Mouse (Mus musculus): Measurements from ENCODE around the gene Cc2d1b. TPM values are rescaled to one million over a fixed set of nuclear protein-coding genes. Genes with fewer than 3 reads are reported as not detected.
A peak's percentile ranks its signal among the peaks of the same experiment; 100 is the strongest.

Cc2d1b gene
- 10 to 100 TPM; 23.9 to 30.1 TPM for total RNA-seq (2021)
- long read RNA-seq, experiment 1, transcript Cc2d1b-201 (25 exons, 3,303 nt), result major isoform, 8 of 19 reads
- long read RNA-seq, experiment 1, partial matches to known transcripts, result 5 of 19 reads
- long read RNA-seq, experiment 1, other reads (novel, unspliced or antisense), result 6 of 19 reads
- long read RNA-seq, experiment 2, transcript Cc2d1b-201 (25 exons, 3,303 nt), result major isoform, 7 of 14 reads
- long read RNA-seq, experiment 2, partial matches to known transcripts, result 0 of 14 reads
- long read RNA-seq, experiment 2, other reads (novel, unspliced or antisense), result 7 of 14 reads

GRCm38 (mm10) chr4:108619587-108620341 lies at the start of gene Cc2d1b:
Cc2d1b (plus strand) TSS chr4:108619940.
- peak; percentile 89 to 93 for DNase-seq (ENCODE audit: low spot score in 2 of 2)

DNA sequence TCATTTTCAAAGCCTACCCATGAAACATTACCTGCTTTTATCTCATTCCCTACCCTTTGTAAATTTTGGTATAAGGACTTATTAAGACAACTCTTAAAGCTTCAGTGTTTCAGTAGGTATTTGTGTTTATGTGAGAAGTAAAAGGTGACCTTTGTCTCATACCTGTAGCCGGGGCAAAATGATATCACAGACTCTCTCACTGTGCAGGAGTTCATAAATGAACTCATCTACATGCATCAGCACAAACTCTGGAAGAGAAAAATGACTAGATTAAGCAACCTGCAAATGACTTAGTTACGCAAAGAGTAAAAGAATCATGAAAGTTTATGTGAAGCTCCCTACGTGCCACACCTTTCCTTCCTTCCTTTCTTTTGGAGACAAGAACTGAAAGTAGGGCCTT lies 47.1 kb upstream of the Cc2d1b start:
- DNase-seq (ENCODE audit: low spot score in 2 of 2), result no peak

DNA sequence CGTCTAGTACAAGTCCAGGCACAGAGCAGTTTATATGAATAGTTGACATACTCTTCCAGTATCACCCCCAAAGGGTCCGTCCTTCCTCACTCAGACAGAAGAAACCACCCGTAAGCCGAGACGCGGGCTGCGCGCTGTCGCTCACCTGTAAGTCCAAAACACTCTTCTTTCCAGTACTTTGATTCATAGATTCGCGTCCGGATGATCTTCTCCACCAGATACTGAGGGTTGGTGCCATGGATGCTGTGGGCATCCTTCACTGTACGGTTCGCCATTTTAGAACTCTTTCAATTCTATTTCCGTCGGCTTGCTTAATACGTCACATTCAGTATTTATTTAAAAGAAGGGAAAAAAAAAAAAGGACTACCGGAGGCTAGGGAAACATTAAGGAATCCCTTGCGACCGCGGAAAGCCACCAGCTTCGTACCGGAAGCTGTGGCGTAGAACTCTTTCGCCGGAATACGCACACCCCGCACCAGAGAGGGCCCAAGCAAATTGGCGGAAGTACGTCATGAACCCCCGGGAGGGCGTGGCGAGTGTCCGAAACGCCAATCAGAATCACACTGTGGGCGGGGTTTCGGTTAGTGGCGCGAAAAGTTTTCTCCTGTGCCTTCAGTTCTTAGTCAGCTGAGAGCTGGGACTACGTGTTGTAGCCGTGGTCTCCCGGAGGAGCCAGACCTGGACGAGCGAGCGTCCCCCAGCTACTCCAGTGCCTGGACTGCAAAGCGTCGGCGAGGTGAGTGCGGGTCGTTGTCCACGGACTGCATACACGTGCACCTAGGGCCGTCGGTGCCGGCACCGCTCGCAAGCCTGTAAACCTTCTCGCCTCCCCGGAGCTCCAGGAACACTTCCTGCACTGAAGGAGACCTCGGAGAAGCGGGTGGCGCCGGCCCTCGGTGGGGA lies 40.6 kb upstream of the Cc2d1b start, which contains the start of the genes Prpf38a and Orc1:
Gene Prpf38a (minus strand): TSS at position 497 of the 903 bp plus-strand sequence.
Gene Orc1 (plus strand): TSS at position 584 of the 903 bp plus-strand sequence.
- peak; percentile 98 for DNase-seq (ENCODE audit: low spot score in 2 of 2)

- DNase-seq (ENCODE audit: low spot score in 2 of 2), result no peak
Observed at GRCm38 (mm10) chr4:108579743-108580411, 39.9 kb upstream of the Cc2d1b start.

DNA sequence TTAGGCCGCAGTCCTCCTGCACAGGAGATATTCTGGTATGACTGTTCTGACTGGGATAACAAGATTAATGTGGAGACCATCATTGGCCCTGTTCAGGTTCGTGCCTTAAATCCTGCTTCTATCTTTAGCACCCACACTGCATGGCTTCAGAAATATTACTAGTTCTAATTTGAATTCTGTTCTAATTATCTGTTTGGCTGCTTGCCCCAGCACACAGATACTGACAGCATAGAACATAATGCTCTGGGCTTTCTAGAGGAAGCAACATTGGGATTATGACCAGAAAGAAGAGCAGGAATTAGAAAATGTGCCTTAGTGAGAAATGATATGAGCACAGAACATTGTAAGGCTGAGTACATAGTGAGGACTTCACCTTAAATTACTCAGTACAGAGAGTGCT lies 26.4 kb upstream of the Cc2d1b start:
- no peak for DNase-seq (ENCODE audit: low spot score in 2 of 2)

GRCm38 (mm10) chr4:108595785-108596184 lies 24.0 kb upstream of the Cc2d1b start:
- no peak for DNase-seq (ENCODE audit: low spot score in 2 of 2)

DNA sequence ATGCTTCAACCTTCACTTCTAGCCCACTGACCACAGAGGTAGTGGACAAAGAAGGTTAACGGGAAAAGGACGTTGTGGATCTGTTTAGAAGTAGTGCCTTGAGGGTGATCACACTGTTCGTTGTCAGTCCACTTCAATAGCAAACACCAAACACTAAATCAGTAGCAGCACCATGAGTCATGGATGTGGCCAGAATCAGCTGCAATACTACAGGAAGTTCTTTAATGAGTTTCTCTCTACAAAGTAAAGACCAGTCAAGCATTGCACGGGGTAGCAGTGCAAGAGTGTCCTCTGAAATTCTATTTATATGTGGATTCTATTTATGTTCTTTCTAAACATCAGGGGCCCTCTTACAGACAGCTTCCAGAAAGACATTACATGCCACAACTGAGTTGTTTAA lies 21.4 kb upstream of the Cc2d1b start:
- no peak for DNase-seq (ENCODE audit: low spot score in 2 of 2)

GRCm38 (mm10) chr4:108601870-108602269 lies 17.9 kb upstream of the Cc2d1b start:
- DNase-seq (ENCODE audit: low spot score in 2 of 2), result no peak

GRCm38 (mm10) chr4:108608651-108609050 lies 11.1 kb upstream of the Cc2d1b start:
- DNase-seq (ENCODE audit: low spot score in 2 of 2), result no peak

DNA sequence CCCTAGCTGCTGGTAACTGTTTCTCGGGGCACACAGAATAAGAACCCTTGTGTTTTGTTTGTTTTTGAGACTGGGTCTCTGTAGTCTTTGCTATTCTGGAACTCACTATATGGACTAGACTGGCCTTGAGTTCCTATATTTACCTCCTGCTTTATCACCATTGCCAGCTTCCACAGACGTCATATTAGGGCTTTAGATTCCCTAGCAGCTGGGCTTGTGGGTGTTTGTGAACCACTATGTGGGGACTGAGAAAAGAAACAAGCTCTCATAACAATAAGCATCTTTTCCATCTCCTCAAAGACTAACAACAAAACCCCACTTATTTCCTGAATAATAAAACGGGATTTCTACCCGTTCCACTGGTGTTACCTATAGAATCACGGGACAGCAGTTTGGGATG lies 8.8 kb upstream of the Cc2d1b start:
- no peak for DNase-seq (ENCODE audit: low spot score in 2 of 2)

DNA sequence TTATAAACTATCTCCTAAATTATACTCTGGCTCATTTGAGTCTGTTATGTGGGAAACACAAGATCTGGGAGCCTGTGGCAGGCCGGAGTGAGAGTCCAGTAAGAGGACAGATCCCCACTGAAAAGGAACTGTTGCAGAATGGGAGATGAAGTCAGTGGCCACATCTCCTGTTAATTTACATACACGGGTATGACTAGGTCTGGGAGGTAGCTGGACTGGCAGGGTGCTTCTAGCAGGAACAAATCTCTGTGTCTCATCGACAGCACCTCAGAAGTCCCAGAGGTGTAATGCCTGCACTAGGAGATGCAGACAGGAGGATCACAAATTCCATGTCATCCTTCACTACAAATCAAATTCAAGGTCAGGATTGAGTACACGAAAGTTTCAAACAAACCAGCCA lies 1.2 kb upstream of the Cc2d1b start:
- no peak for DNase-seq (ENCODE audit: low spot score in 2 of 2)

DNA sequence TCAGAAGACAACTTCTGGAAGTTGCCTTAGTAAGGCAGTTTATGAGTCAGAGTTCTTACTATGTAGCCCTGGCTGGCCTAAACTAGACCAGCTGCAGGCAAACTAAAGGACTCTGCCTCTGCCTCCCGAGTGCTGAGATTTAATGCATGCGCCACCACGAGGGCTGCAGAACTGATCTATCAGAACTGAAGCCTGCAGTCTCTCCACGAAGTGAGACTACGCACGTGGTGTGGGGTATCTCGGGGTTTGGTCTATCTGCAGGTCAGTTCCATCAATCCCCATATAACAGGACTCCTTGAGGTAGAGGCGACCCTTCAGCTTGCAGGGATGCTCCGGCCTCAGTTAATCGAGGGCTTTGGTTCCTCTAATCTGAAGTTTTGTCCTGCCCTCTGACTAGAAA lies 575 bp upstream of the Cc2d1b start:
- peak in 1 of 2 experiments; percentile 36 for DNase-seq (ENCODE audit: low spot score in 2 of 2)

DNA sequence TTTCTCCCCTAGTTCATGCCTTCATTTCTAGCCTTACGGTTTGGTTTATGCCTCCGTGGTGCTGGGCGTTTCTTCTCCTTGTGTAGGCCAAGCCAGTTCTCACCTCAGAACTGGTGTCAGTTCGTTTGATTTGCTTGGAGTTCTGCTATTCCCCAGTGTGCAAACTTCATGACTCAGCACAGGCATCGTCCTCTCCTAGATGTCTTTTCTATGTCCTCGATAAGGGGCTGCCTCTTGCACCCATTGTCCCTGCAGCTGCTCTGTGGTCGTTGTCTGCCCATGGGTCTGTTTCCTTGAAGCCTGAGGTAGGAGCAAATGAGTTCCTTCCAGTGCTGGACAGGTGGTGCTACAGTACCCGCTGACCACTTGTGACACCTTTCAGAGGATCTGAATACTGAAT lies 796 bp downstream of the Cc2d1b start:
- DNase-seq (ENCODE audit: low spot score in 2 of 2), result no peak

DNA sequence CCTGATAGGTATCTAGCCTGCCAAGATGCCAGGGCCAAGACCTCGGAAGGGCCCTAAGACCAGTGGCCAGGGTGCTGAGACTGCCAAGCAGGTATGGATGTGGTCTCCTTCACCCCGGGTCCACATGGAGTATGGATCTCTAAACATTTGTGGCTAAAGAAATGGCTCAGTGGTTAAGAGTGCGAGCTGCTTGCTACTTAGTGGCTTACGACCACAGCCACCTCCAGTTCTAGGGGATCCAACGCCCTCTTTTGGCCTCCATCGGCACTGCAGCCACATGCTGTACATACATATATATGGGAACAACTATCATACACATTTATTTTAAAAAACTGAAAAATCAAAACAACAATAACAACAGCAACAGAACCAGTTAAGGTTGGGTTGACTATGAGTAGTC lies 1.8 kb downstream of the Cc2d1b start:
- no peak for DNase-seq (ENCODE audit: low spot score in 2 of 2)

DNA sequence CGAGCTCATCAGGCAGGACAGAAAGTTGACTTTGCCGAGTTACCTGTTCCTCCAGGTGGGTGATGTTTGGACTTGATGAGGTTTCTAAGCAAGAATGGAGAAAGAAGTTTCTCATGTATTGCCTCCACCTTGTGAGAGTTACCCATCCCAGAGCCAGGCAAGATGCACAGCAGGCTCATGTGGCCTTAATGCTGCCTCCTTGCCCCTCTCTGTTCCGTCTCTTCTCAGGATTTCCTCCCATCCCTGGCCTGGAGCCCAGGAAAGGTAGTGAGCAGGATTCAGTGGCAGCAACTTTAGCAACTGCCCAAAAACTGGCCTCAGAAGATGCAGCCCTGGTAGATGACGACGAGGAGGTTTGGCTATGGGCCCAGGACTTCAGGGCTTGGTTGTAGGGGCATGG lies 7.3 kb downstream of the Cc2d1b start:
- no peak for DNase-seq (ENCODE audit: low spot score in 2 of 2)

- no peak for DNase-seq (ENCODE audit: low spot score in 2 of 2)
Observed at GRCm38 (mm10) chr4:108629363-108629880, 9.7 kb downstream of the Cc2d1b start.

GRCm38 (mm10) chr4:108630096-108630495 lies 10.4 kb downstream of the Cc2d1b start:
- no peak for DNase-seq (ENCODE audit: low spot score in 2 of 2)

- peak in 1 of 2 experiments; percentile 24 for DNase-seq (ENCODE audit: low spot score in 2 of 2)
Observed at GRCm38 (mm10) chr4:108631616-108632015, 11.9 kb downstream of the Cc2d1b start.

DNA sequence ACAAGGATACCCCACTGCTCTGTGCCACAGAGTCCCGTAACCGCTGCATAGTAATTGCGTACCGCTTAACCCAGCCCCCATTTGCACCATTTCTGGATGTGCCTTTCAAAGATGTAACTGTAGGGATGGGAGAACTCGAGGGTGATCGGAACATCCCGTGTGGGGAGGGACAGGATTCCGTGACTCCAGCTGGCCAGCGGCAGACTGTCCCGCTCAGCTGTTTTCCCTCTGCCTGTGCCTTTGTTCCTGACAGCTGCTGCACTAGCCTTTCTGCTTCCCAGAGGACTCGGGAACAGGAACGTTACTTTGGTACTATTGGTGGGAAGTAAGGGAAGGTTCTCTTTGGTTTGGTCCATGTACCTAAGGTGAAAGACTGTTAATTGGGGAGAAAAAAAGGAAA lies 14.0 kb downstream of the Cc2d1b start:
- DNase-seq (ENCODE audit: low spot score in 2 of 2), result no peak

GRCm38 (mm10) chr4:108634696-108635095 lies 15.0 kb downstream of the Cc2d1b start:
- no peak for DNase-seq (ENCODE audit: low spot score in 2 of 2)

- DNase-seq (ENCODE audit: low spot score in 2 of 2), result no peak
Observed at GRCm38 (mm10) chr4:108635101-108635500, 15.4 kb downstream of the Cc2d1b start.

Data from left cerebral cortex, adult 18-20 months (tissue).